Mouse (Mus musculus): ENCODE data around the gene Atp8b5.

DNA sequence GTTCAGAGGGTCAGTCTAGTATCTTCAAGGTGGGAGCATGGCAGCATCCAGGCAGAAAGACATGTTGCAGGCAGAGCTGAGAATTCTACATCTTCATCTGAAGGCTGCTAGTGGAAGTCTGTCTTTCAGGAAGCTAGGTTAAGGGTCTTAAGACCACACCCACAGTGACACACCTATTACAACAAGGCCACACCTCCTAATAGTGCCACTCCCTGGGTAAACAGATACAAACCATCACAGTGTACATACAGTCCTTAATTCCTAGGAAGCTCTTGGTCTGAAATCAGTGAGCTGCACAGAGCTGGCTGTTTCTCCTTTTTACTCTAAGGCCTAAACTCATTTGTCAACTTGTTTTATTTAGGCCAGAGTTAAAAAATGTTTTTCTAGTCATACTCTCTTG, 120.0 kb downstream of the Atp8b5 start:
- TF ChIP-seq CTCF (conservative IDR thresholded peaks at IDR 0.05; ENCODE audit: low read length) (no peak), POU5F1 (IDR thresholded peaks at IDR 0.05; ENCODE audit: borderline replicate concordance, low read length) (no peak)

Data from E14TG2a.4 (cell line).